Mouse (Mus musculus) ES-Bruce4 (cell line): ENCODE data around the gene Tex2.

Experiments used
- CTCF ChIP-seq: IDR thresholded peaks from one replicate; pipeline ENCODE4 v1.8.1; 2011; ENCODE audit warnings: low read depth, low read length
- EP300 ChIP-seq: IDR thresholded peaks from 2 replicates; pipeline ENCODE4 v1.6.1; 2011; ENCODE audit warnings: low read depth, low read length; ENCODE audit not compliant: insufficient read depth
- POLR2A ChIP-seq: IDR thresholded peaks from one replicate; pipeline ENCODE4 v1.8.1; 2011; ENCODE audit warnings: low read length; ENCODE audit not compliant: insufficient read depth

GRCm38 (mm10) chr11:106658051-106658880 is 45.0 kb upstream of the Tex2 start:
- TF ChIP-seq EP300, result no peak
- TF ChIP-seq POLR2A, result no peak
- TF ChIP-seq CTCF, result no peak
